Mouse (Mus musculus): ENCODE data around the gene Fbxl13. TPM values are rescaled to one million over a fixed set of nuclear protein-coding genes. Genes with fewer than 3 reads are reported as not detected.

The Fbxl13 gene
- not detected in 2 replicates for total RNA-seq (2012; rRNA removed)

DNA sequence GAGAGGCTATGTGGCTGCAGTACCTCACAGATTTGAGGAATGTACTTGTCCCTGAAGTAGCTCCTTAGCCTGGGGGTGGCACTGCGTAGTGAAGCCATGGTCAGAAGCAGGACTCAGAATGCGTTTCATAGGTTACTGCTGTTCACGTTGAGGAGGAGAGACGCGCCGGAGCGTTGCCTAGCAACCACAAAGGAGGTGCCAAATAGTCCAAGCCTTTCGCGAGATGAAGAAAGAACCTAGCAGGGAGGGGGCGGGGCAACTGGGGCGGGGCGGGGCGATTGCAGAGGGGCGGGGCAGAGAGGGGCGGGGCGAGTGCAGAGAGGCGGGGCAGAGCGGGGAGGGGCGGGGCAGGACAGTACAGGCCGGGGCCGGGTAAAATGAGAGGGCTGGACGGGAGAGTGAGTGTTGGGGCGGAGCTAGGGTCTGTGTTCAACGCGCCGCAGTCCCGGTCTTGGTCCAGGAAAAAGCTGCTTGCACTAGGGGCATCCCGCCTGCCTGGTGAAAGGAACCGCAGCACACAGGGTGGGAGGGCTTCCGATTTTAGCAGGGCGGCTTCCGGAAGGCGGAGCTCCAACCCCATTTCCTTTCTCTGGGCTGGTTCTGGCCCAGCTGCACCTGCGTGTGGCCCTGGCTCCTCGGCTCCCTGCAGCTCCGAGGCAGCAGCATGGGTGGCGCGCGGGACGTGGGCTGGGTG is at the start of gene Fbxl13, which contains the start of gene Armc10:
Gene Fbxl13 (minus strand): TSS at position 196 of the 694 bp plus-strand sequence.
Gene Armc10 (plus strand): TSS at position 375 of the 694 bp plus-strand sequence.
- DNase-seq (ENCODE audit: low read depth, low spot score): peak; percentile 91
- Histone ChIP-seq H3K4me1 (ENCODE audit: control insufficient read depth in 2 of 2, insufficient read depth in 2 of 2, low read length in 2 of 2, poor library complexity in 1 of 2) (peaks cover 0 to 7% of the 10 kb centered on the region in 2 experiments; a peak in 2 of 4 replicates), H3K9me3 (ENCODE audit: control insufficient read depth, insufficient read depth, low read depth, low read length) (no peaks in the 10 kb centered on the region), H3K36me3 (ENCODE audit: control insufficient read depth, insufficient read depth, low read length, poor library complexity, severe bottlenecking) (peaks cover 20% of the 10 kb centered on the region), H3K4me3 (ENCODE audit: insufficient read depth in 1 of 2, low read depth in 1 of 2, low read length in 2 of 2, poor library complexity in 1 of 2, severe bottlenecking in 1 of 2) (peak within 1 kb of the TSS; percentile 85 to 96), H3K9ac (ENCODE audit: insufficient read depth, low read depth, low read length, poor library complexity, severe bottlenecking) (peak within 1 kb of the TSS; percentile 80), H3K27ac (ENCODE audit: insufficient read depth, low read depth, low read length, poor library complexity, severe bottlenecking) (peak within 1 kb of the TSS; percentile 57)
- TF ChIP-seq ZC3H11A (IDR thresholded peaks at IDR 0.05; ENCODE audit: borderline replicate concordance, low read depth, low read length) (no peak), CHD2 (IDR thresholded peaks at IDR 0.05; ENCODE audit: low read depth, low read length) (0 out of 2 replicates have a peak, but pooled peaks have one; percentile 57)
- in situ Hi-C loops (cut with MboI; ENCODE audit: low sequenced_read_pairs in 2 of 2, unreplicated experiment in 2 of 2): no loop called here

DNA sequence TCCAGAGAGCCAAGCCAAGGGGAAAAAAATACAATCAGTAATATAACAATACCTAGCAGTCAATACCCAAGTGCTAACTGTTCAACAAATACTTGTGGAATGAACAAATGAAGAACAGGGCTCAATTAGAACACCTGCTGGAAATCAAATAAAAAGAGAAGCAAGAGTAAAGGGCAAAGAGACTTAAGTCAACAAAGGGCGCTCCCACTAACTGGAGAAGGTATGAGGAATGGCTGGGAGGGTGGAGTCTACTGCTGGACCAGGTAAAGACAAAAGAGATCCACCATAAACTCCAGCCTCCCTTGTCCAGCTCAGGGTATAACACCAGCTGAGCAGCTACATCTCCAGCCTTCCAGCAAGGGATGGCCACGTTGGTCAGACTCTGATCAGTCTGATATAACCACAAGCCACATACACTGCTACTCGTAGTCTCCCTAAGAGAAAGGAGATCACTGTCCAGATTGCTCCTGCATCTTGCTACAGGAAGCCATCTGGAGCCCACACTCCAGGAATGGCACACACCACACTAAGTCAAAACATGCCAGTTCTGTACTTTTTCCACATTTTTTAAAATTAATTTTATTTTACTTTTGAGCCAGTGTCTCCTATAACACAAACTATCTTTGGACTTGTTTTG is 49.5 kb upstream of the Fbxl13 start:
- in situ Hi-C loops (cut with MboI; ENCODE audit: low sequenced_read_pairs in 2 of 2, unreplicated experiment in 2 of 2): no loop called here
- DNase-seq (ENCODE audit: low read depth, low spot score): no peak
- Histone ChIP-seq H3K4me1 (ENCODE audit: control insufficient read depth in 2 of 2, insufficient read depth in 2 of 2, low read length in 2 of 2, poor library complexity in 1 of 2) (no peaks in the 10 kb centered on the region), H3K9ac (ENCODE audit: insufficient read depth, low read depth, low read length, poor library complexity, severe bottlenecking) (no peak overlapping the region), H3K9me3 (ENCODE audit: control insufficient read depth, insufficient read depth, low read depth, low read length) (no peaks in the 10 kb centered on the region), H3K36me3 (ENCODE audit: control insufficient read depth, insufficient read depth, low read length, poor library complexity, severe bottlenecking) (no peaks in the 10 kb centered on the region), H3K27ac (ENCODE audit: insufficient read depth, low read depth, low read length, poor library complexity, severe bottlenecking) (no peak overlapping the region), H3K4me3 (ENCODE audit: insufficient read depth in 1 of 2, low read depth in 1 of 2, low read length in 2 of 2, poor library complexity in 1 of 2, severe bottlenecking in 1 of 2) (no peak overlapping the region)
- TF ChIP-seq HCFC1 (IDR thresholded peaks at IDR 0.05; ENCODE audit: borderline replicate concordance, insufficient read depth, low read length) (no peak), CHD2 (IDR thresholded peaks at IDR 0.05; ENCODE audit: low read depth, low read length) (no peak), ZC3H11A (IDR thresholded peaks at IDR 0.05; ENCODE audit: borderline replicate concordance, low read depth, low read length) (no peak), ZNF384 (IDR thresholded peaks at IDR 0.05; ENCODE audit: low read depth, low read length) (no peak), MAFK (IDR thresholded peaks at IDR 0.05; ENCODE audit: insufficient read depth, low read depth, low read length) (no peak)

DNA sequence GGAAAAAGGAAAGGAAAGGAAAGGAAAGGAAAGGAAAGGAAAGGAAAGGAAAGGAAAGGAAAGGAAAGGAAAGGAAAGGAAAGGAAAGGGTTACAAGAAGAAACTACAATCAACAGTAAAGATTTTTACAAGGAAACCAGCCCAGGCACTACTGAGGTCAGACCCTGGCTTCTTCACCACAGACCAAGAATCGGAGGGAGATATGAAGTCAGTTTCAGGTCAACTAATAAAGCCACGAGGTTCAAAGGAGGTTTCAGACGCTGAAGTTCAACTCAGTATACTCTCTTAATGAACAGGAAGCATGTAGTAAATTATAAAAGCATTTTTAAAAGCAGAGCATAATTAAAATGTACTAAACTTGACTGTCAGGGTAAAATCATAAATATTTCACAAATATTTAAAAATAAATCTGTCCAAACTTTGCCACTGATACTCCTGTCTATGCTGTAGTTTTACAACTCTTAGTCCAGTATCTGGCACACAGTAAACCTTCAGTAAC is 48.0 kb upstream of the Fbxl13 start:
- no peak for TF ChIP-seq HCFC1 (IDR thresholded peaks at IDR 0.05; ENCODE audit: borderline replicate concordance, insufficient read depth, low read length)
- TF ChIP-seq ZC3H11A (IDR thresholded peaks at IDR 0.05; ENCODE audit: borderline replicate concordance, low read depth, low read length): no peak
- TF ChIP-seq MAFK (IDR thresholded peaks at IDR 0.05; ENCODE audit: insufficient read depth, low read depth, low read length): no peak
- no peak for TF ChIP-seq ZNF384 (IDR thresholded peaks at IDR 0.05; ENCODE audit: low read depth, low read length)
- TF ChIP-seq CHD2 (IDR thresholded peaks at IDR 0.05; ENCODE audit: low read depth, low read length): no peak

DNA sequence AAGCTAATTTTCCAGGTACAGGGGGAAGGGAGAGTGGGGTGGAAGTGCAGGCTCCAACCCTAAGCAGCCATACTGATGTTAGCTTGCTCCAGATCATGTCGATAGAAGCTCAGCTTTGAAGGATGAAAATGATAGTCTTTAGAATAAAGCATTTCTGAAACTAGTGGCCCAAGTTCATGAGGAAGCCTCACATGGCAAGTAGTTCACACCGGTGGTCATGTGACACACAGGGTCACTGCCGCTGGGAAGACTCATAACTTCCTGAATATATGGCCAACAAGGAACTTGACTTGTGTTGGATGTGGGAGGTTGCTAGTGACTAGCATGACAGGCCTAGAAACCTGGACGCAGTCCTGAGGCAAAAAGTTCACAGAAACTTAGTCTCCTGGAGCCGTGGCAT is 46.8 kb upstream of the Fbxl13 start:
- H3K4me1 ChIP-seq (ENCODE audit: control insufficient read depth in 2 of 2, insufficient read depth in 2 of 2, low read length in 2 of 2, poor library complexity in 1 of 2): no peaks in the 10 kb centered on the region
- TF ChIP-seq ZC3H11A (IDR thresholded peaks at IDR 0.05; ENCODE audit: borderline replicate concordance, low read depth, low read length): no peak
- TF ChIP-seq CHD2 (IDR thresholded peaks at IDR 0.05; ENCODE audit: low read depth, low read length): no peak
- no peak for TF ChIP-seq MAFK (IDR thresholded peaks at IDR 0.05; ENCODE audit: insufficient read depth, low read depth, low read length)
- TF ChIP-seq ZNF384 (IDR thresholded peaks at IDR 0.05; ENCODE audit: low read depth, low read length): no peak
- TF ChIP-seq HCFC1 (IDR thresholded peaks at IDR 0.05; ENCODE audit: borderline replicate concordance, insufficient read depth, low read length): no peak
- no peaks in the 10 kb centered on the region for H3K36me3 ChIP-seq (ENCODE audit: control insufficient read depth, insufficient read depth, low read length, poor library complexity, severe bottlenecking)
- in situ Hi-C loops (cut with MboI; ENCODE audit: low sequenced_read_pairs in 2 of 2, unreplicated experiment in 2 of 2): no loop called here
- no peaks in the 10 kb centered on the region for H3K9me3 ChIP-seq (ENCODE audit: control insufficient read depth, insufficient read depth, low read depth, low read length)
- DNase-seq (ENCODE audit: low read depth, low spot score): no peak
- H3K27ac ChIP-seq (ENCODE audit: insufficient read depth, low read depth, low read length, poor library complexity, severe bottlenecking): no peak overlapping the region
- no peak overlapping the region for H3K9ac ChIP-seq (ENCODE audit: insufficient read depth, low read depth, low read length, poor library complexity, severe bottlenecking)
- no peak overlapping the region for H3K4me3 ChIP-seq (ENCODE audit: insufficient read depth in 1 of 2, low read depth in 1 of 2, low read length in 2 of 2, poor library complexity in 1 of 2, severe bottlenecking in 1 of 2)

More for the DNA sequence above, 48.0 kb upstream of the Fbxl13 start:
- no peak overlapping the region for H3K4me3 ChIP-seq (ENCODE audit: insufficient read depth in 1 of 2, low read depth in 1 of 2, low read length in 2 of 2, poor library complexity in 1 of 2, severe bottlenecking in 1 of 2)
- no peaks in the 10 kb centered on the region for H3K4me1 ChIP-seq (ENCODE audit: control insufficient read depth in 2 of 2, insufficient read depth in 2 of 2, low read length in 2 of 2, poor library complexity in 1 of 2)
- in situ Hi-C loops (cut with MboI; ENCODE audit: low sequenced_read_pairs in 2 of 2, unreplicated experiment in 2 of 2): no loop called here
- DNase-seq (ENCODE audit: low read depth, low spot score): no peak
- H3K27ac ChIP-seq (ENCODE audit: insufficient read depth, low read depth, low read length, poor library complexity, severe bottlenecking): no peak overlapping the region
- H3K9ac ChIP-seq (ENCODE audit: insufficient read depth, low read depth, low read length, poor library complexity, severe bottlenecking): no peak overlapping the region
- no peaks in the 10 kb centered on the region for H3K9me3 ChIP-seq (ENCODE audit: control insufficient read depth, insufficient read depth, low read depth, low read length)
- H3K36me3 ChIP-seq (ENCODE audit: control insufficient read depth, insufficient read depth, low read length, poor library complexity, severe bottlenecking): no peaks in the 10 kb centered on the region
